Mouse (Mus musculus) heart, postnatal 10 days (tissue): ENCODE data around the gene Habp4. TPM values are rescaled to one million over a fixed set of nuclear protein-coding genes. Genes with fewer than 3 reads are reported as not detected.

Experiments used
- DNase-seq, 2 experiments: peaks; one replicate each; pipeline ENCODE4 v3.0.0; 2021
- intact Hi-C: fragments of 180-260 bp; cut with DNase I; formaldehyde crosslinking; loops from one replicate; pipeline ENCODE4 v1.15.1; 2025
- total RNA-seq, 2 experiments: library from RNA; stranded (reverse); gene quantifications; 2 replicates each; pipeline ENCODE4 v1.2.3; 2021

Habp4 gene
- total RNA-seq, 2 experiments from 2014 or later, result 46.3 to 54.2 TPM

DNA sequence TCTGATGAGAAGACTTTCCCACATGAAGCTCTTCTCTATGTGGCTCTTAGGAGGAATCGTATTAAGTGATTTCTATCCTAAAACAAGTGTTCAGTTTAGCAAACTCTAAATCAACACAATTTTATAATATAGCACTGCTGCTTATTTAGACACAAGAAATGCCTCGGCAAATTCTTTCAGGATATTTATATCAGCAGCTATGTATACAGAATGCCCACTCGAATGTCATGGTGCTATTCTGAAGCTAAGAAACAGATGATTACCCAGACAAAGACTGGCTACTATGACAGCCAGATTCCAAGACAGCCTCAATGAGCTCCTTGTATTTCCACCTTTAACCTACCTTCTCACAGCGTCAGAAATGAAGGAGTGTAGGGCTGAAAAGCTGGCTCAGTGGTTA lies 71.5 kb downstream of the Habp4 start:
- intact Hi-C loops, result no loop called here
- no peak for DNase-seq

DNA sequence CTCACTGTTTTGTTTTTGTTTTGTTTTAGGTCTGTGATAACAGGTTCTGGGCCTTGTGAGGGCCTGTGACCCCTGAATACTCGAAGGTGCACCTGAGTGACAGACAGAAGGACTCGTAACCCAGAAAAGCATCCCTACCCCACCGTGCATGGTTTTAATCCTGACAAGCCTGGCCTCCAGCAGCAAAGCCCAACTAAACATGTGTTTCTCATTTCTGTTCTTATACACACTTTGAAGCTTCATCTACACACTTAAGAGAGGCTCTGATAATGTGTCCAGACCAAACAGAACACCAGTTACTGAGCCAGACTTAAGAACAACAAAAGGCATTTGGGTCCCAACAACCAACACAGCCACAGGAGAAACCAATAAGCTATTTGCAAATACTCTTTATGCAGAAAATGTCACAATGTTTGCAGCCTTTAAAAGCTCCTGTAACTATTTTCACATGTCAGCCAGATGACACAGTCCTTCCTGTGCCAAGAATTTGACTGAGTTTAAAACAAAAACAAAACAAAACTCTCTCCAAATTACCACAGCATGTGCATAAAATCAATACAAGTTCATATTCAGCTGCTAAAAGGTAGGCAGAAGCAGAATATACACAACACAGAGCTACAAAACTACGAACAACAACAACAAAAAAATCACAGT lies 73.6 kb downstream of the Habp4 start:
- intact Hi-C loops, result no loop called here

DNA sequence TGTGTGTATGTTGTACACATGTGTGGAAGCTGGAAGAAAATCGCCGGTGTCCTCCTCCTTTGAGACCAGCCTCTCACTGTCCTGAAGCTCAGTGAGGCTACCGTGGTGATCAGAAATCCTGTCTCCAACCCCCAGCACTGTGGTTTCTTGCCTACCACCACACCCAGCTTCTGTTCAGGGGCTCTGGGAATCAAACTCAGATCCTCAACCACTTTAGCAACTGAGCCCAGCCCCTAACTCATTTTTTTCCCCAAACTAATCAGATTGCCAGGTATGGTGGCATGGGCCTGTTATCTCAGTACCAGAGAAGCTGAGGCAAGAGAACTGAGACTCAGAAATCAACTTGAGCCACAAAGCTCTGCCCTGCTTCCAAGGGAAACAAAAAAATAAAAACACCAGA lies 74.2 kb downstream of the Habp4 start:
- DNase-seq, result no peak
- intact Hi-C loops, result no loop called here

More for the DNA sequence above, 73.6 kb downstream of the Habp4 start:
- no peak for DNase-seq

Other genes starting within 250 kb of the Habp4 start
- gene Hsd17b3, start 72.6 kb upstream of the Habp4 start, total RNA-seq, result not detected
- gene Slc35d2, start 32.5 kb upstream of the Habp4 start, total RNA-seq, result 1 to 10 TPM; 3.0 to 6.0 TPM
- gene Zfp367, start 8.6 kb upstream of the Habp4 start, total RNA-seq, result 10 to 100 TPM; 27.0 to 28.9 TPM
- 10 to 100 TPM in 1 of 2 experiments, 1 to 10 TPM in 1; 9.3 to 10.3 TPM for gene Cdc14b, start 113.5 kb downstream of the Habp4 start, total RNA-seq
- 10 to 100 TPM; 59.8 to 63.1 TPM for gene Aaed1, start 150.9 kb downstream of the Habp4 start, total RNA-seq
- gene Ctsl, start 209.1 kb downstream of the Habp4 start, total RNA-seq, result 100 to 1,000 TPM; 246 to 281 TPM